Mouse (Mus musculus) intestine, postnatal 0 days (tissue): ENCODE measurements around the gene Epha2. TPM values are rescaled to one million over a fixed set of nuclear protein-coding genes. Genes with fewer than 3 reads are reported as not detected.
A peak's percentile ranks its signal among the peaks of the same experiment; 100 is the strongest.

Experiments
- ATAC-seq: fragments of 200-750 bp; cut with Nextera tagmentation; 2 replicates; pipeline ENCODE4 v1.8.0; 2017; ENCODE audit warnings: mild to moderate bottlenecking, moderate TSS enrichment, moderate library complexity
- H3K27ac ChIP-seq: fragments of 300-500 bp; sonication (generic); 2 replicates; pipeline ENCODE4 v1.5.1; 2014; ENCODE audit warnings: mild to moderate bottlenecking, low read depth, low read length, moderate library complexity
- H3K27me3 ChIP-seq: fragments of 300-500 bp; sonication (generic); replicated peaks from 2 replicates; pipeline ENCODE4 v1.6.1; 2014; ENCODE audit warnings: low read length, mixed read lengths; ENCODE audit not compliant: control insufficient read depth, insufficient read depth
- H3K36me3 ChIP-seq: fragments of 300-500 bp; sonication (generic); 2 replicates; pipeline ENCODE4 v1.6.1; 2014; ENCODE audit warnings: mild to moderate bottlenecking, moderate library complexity; ENCODE audit not compliant: control insufficient read depth, insufficient read depth
- H3K4me1 ChIP-seq: fragments of 300-500 bp; sonication (generic); replicated peaks from 2 replicates; pipeline ENCODE4 v1.6.1; 2014; ENCODE audit warnings: antibody characterized with exemption, low read length, mixed read lengths; ENCODE audit not compliant: control insufficient read depth, insufficient read depth
- H3K4me2 ChIP-seq: fragments of 300-500 bp; sonication (generic); replicated peaks from 2 replicates; pipeline ENCODE4 v1.6.1; 2014; ENCODE audit warnings: low read depth, mild to moderate bottlenecking, moderate library complexity
- H3K4me3 ChIP-seq: fragments of 300-500 bp; sonication (generic); 2 replicates; pipeline ENCODE4 v1.5.1; 2014; ENCODE audit warnings: low read depth, low read length
- H3K9ac ChIP-seq: fragments of 300-500 bp; sonication (generic); 2 replicates; pipeline ENCODE4 v1.6.1; 2014; ENCODE audit warnings: mild to moderate bottlenecking, low read depth, low read length
- H3K9me3 ChIP-seq: fragments of 300-500 bp; sonication (generic); 2 replicates; pipeline ENCODE4 v1.6.1; 2016; ENCODE audit warnings: mixed run types; ENCODE audit not compliant: control insufficient read depth
- CTCF ChIP-seq: sonication (generic); IDR thresholded peaks from 2 replicates; pipeline ENCODE4 v1.5.1; 2016; ENCODE audit warnings: low read depth, mild to moderate bottlenecking, control low read depth, antibody characterized with exemption, moderate library complexity
- WGBS: fragments of 180-500 bp; shearing (Covaris S2); extraction: QIAGEN DNeasy Blood & Tissue Kit; methylation state at CpG from one replicate; pipeline ENCODE4 v1.1.7; 2014; 5-methylcytosine and 5-hydroxymethylcytosine counted together
- polyA plus RNA-seq: library from polyadenylated mRNA; unstranded; fragments of >200 nt; fragmentation: Nextera tagmentation; extraction: Ambion mirVana; gene quantifications from 2 replicates; pipeline ENCODE4 v1.2.1, GENCODE M21; 2015

Epha2 gene
- polyA plus RNA-seq = 5.6 and 6.6 TPM in 2 replicates

DNA sequence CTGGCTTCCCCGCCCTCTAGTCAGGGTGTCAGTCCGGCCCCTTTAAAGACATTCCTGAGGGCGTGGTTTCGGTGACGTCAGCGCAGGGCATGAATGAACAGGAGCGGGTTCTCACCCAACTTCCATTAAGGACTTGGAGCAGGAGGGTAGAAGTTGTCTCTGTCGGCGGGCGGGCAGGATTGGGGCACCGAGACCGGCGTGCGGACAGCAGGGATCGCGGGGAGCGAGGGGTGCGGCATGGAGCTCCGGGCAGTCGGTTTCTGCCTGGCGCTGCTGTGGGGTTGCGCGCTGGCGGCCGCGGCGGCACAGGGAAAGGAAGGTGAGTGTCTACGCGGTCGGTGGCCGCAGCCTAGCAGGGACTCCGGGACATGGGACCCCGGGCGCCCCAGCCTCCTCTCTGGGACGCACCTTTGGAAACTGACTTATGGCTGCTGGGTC is at the start of gene Epha2:
Epha2 (plus strand) TSS at position 125 of the 438 bp plus-strand sequence.
- under 1% methylated on average over 35 of the region's 35 CpGs for WGBS

GRCm38 (mm10) chr4:141252641-141253040 is 48.4 kb upstream of the Epha2 start:
- no peaks in the 10 kb centered on the region for H3K4me1 ChIP-seq
- no peaks in the 10 kb centered on the region for H3K9me3 ChIP-seq
- WGBS = 78% methylated on average over 2 of the region's 2 CpGs
- H3K36me3 ChIP-seq = peaks cover 34% of the 10 kb centered on the region; the same call in 1 of the 2 replicates
- no peak overlapping the region for H3K4me2 ChIP-seq
- no peak overlapping the region for H3K9ac ChIP-seq
- no peak overlapping the region for H3K27ac ChIP-seq
- H3K27me3 ChIP-seq = no peaks in the 10 kb centered on the region
- TF ChIP-seq CTCF = peak; percentile 45
- no peak for ATAC-seq
- no peak overlapping the region for H3K4me3 ChIP-seq

More for the DNA sequence above, at the start of gene Epha2:
- peak within 1 kb of the TSS; percentile 86 for H3K4me3 ChIP-seq
- peak; percentile 62 for ATAC-seq
- peak within 1 kb of the TSS; percentile 94 for H3K9ac ChIP-seq
- H3K4me1 ChIP-seq = no peaks in the 10 kb centered on the region; the same call in 1 of the 2 replicates
- H3K9me3 ChIP-seq = no peaks in the 10 kb centered on the region
- no peaks in the 10 kb centered on the region; the same call in 1 of the 2 replicates for H3K27me3 ChIP-seq
- H3K27ac ChIP-seq = peak within 1 kb of the TSS; percentile 92
- no peaks in the 10 kb centered on the region for H3K36me3 ChIP-seq
- no peak for TF ChIP-seq CTCF
- H3K4me2 ChIP-seq = peak within 1 kb of the TSS; percentile 87

GRCm38 (mm10) chr4:141254234-141254633 is 46.8 kb upstream of the Epha2 start:
- Histone ChIP-seq H3K4me3 (no peak overlapping the region), H3K4me1 (no peaks in the 10 kb centered on the region)
- 58% methylated on average over 16 of the region's 16 CpGs for WGBS

DNA sequence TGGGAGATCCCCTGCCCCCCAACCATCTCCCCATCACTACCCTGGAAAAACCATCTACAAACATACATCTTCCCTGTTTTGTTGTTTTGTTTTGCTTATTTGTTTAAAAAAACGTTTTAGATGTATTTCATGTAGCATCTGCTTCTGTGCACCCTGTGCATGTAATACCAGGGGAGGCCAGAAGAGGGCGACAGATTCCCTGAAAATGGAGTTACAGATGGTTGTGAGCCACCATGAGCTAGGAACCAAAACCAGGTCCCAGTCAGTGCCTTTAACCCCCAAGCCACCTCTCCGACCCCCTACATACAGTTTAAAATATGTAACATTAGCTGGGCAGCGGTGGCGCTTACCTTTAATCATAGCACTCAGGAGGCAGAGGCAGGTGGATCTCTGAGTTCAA is 43.6 kb upstream of the Epha2 start:
- no peaks in the 10 kb centered on the region for H3K9me3 ChIP-seq
- H3K36me3 ChIP-seq = peaks cover 16% of the 10 kb centered on the region; the same call in 1 of the 2 replicates
- TF ChIP-seq CTCF = peak; percentile 72
- no peaks in the 10 kb centered on the region for H3K27me3 ChIP-seq
- H3K4me1 ChIP-seq = 0 out of 2 replicates have a peak, but pooled peaks cover 4% of the 10 kb centered on the region
- no peak overlapping the region for H3K4me3 ChIP-seq
- WGBS = 79% methylated on average over 5 of the region's 5 CpGs
- H3K9ac ChIP-seq = no peak overlapping the region
- H3K4me2 ChIP-seq = no peak overlapping the region
- ATAC-seq = no peak
- no peak overlapping the region for H3K27ac ChIP-seq

More at GRCm38 (mm10) chr4:141254234-141254633, 46.8 kb upstream of the Epha2 start:
- no peaks in the 10 kb centered on the region for H3K9me3 ChIP-seq
- peaks cover 34% of the 10 kb centered on the region; the same call in 1 of the 2 replicates for H3K36me3 ChIP-seq
- ATAC-seq = no peak
- no peak overlapping the region for H3K27ac ChIP-seq
- no peak overlapping the region for H3K9ac ChIP-seq
- no peaks in the 10 kb centered on the region for H3K27me3 ChIP-seq
- TF ChIP-seq CTCF = no peak
- no peak overlapping the region for H3K4me2 ChIP-seq

GRCm38 (mm10) chr4:141259413-141259812 is 41.6 kb upstream of the Epha2 start:
- Histone ChIP-seq H3K4me1 (0 out of 2 replicates have a peak, but pooled peaks cover 4% of the 10 kb centered on the region), H3K27me3 (no peaks in the 10 kb centered on the region), H3K4me3 (peak overlapping the region; percentile 24; the same call in 1 of the 2 replicates), H3K36me3 (peaks cover 12% of the 10 kb centered on the region; the same call in 1 of the 2 replicates), H3K9me3 (no peaks in the 10 kb centered on the region), H3K4me2 (peak overlapping the region; percentile 57; the same call in 1 of the 2 replicates), H3K9ac (no peak overlapping the region), H3K27ac (no peak overlapping the region)
- no peak for TF ChIP-seq CTCF
- ATAC-seq = no peak
- 62% methylated on average over 12 of the region's 12 CpGs for WGBS

GRCm38 (mm10) chr4:141260007-141260723 is 40.9 kb upstream of the Epha2 start:
- WGBS = 21% methylated on average over 16 of the region's 16 CpGs
- H3K4me1 ChIP-seq = 0 out of 2 replicates have a peak, but pooled peaks cover 4% of the 10 kb centered on the region
- no peaks in the 10 kb centered on the region for H3K9me3 ChIP-seq
- H3K9ac ChIP-seq = peak overlapping the region; percentile 11; the same call in 1 of the 2 replicates
- peak; percentile 60 for ATAC-seq
- H3K27ac ChIP-seq = no peak overlapping the region
- H3K4me2 ChIP-seq = peak overlapping the region; percentile 57
- H3K36me3 ChIP-seq = peaks cover 7% of the 10 kb centered on the region; the same call in 1 of the 2 replicates
- TF ChIP-seq CTCF = no peak
- peak overlapping the region; percentile 24 for H3K4me3 ChIP-seq
- H3K27me3 ChIP-seq = no peaks in the 10 kb centered on the region
